Mouse (Mus musculus): ENCODE measurements around the gene Uck2. TPM values are rescaled to one million over a fixed set of nuclear protein-coding genes. Genes with fewer than 3 reads are reported as not detected.

Uck2 gene
- polyA plus RNA-seq, 1 experiment, result 17.5 TPM

DNA sequence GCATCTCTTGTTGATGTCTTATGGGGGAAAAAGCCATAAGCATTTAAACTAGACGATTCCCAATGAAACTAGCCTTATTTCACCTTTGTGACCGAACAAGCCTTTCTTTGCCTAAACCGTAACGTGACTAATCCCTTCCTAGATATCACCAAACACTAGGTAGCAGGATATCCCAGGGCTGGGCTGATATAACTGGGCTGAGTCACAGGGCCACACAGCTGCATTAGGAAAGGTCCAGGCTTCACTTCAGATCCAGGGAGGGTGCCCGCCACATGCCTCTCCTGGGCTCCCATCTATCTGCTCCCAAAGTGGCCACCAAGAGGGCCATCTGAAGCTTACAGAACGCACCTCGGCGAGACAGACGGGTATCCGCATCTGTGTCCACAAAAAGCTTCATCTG lies 50.8 kb downstream of the Uck2 start:
- TF ChIP-seq CTCF (conservative IDR thresholded peaks at IDR 0.05; ENCODE audit: insufficient read depth, insufficient read length, low read depth, low read length) (no peak), POLR2A (IDR thresholded peaks at IDR 0.05; ENCODE audit: low read depth, low read length) (no peak)
- Histone ChIP-seq H3K27me3 (replicated peaks; ENCODE audit: control insufficient read depth, insufficient read depth, low read length) (no peaks in the 10 kb centered on the region), H3K36me3 (ENCODE audit: control insufficient read depth, insufficient read depth, low read length) (no peaks in the 10 kb centered on the region), H3K27ac (ENCODE audit: insufficient read depth, low read depth, low read length) (no peak overlapping the region), H3K4me1 (ENCODE audit: control insufficient read depth, insufficient read depth, low read length) (no peaks in the 10 kb centered on the region), H3K4me3 (ENCODE audit: insufficient read depth, low read depth, low read length) (no peak overlapping the region)
- no peak for DNase-seq
- WGBS, result 95% methylated on average over 10 of the region's 10 CpGs

DNA sequence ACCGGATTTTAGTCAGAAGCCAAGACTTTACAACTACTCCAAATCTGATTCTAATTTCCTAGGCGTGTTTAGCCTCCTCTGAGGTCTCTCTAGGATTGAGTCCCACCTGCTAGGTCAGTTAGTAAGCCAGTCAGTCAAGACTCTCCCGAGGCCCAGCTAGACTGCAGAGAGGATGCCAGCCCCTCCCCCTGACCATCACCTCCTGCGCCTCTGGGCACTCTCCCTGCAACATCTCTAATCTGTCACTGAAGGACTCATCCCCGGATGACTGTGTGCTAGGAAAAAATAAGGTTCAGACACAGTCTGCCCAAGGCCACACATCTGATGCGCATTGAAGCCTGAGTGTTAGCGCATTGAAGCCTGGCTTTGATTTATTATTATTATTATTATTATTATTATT lies 52.2 kb downstream of the Uck2 start:
- H3K36me3 ChIP-seq (ENCODE audit: control insufficient read depth, insufficient read depth, low read length), result no peaks in the 10 kb centered on the region
- no peak overlapping the region for H3K4me3 ChIP-seq (ENCODE audit: insufficient read depth, low read depth, low read length)
- WGBS, result 84% methylated on average over 7 of the region's 7 CpGs
- H3K27me3 ChIP-seq (replicated peaks; ENCODE audit: control insufficient read depth, insufficient read depth, low read length), result no peaks in the 10 kb centered on the region
- DNase-seq, result no peak
- no peak for TF ChIP-seq POLR2A (IDR thresholded peaks at IDR 0.05; ENCODE audit: low read depth, low read length)
- no peak for TF ChIP-seq CTCF (conservative IDR thresholded peaks at IDR 0.05; ENCODE audit: insufficient read depth, insufficient read length, low read depth, low read length)
- no peak overlapping the region for H3K27ac ChIP-seq (ENCODE audit: insufficient read depth, low read depth, low read length)
- no peaks in the 10 kb centered on the region for H3K4me1 ChIP-seq (ENCODE audit: control insufficient read depth, insufficient read depth, low read length)

DNA sequence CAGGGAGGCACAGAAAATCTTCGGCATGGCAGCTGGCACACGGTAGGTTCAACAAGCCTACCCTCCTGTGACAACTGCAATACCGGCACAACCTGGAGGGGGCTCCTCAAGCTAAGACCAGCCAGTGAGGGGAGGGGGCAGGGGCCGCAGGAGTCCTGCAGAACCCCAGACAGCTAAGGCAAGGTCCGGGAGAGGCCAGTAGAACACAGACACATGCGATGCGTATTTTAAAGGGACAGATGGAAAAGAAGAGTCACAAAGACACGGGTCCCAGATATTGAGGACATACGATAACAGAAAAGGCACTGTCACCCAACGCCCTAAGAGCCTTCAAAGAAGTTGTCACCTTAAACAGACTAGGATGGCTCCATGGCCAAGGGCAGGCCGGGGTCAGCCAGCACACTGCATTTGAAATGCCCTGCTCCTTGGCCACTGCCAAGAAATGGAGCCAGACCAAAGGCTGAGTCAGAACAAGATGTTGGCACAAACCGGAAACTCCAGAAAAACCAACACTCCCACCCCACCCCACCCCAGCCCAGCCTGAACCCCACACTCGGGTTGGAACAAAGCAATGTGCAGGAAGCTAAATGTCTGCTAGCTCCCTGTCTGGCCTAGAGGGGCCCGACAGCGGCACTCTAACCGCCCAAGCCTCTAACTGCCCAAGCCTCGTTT lies 53.4 kb downstream of the Uck2 start:
- Histone ChIP-seq H3K27me3 (replicated peaks; ENCODE audit: control insufficient read depth, insufficient read depth, low read length) (no peaks in the 10 kb centered on the region), H3K36me3 (ENCODE audit: control insufficient read depth, insufficient read depth, low read length) (no peaks in the 10 kb centered on the region), H3K4me3 (ENCODE audit: insufficient read depth, low read depth, low read length) (no peak overlapping the region), H3K27ac (ENCODE audit: insufficient read depth, low read depth, low read length) (no peak overlapping the region), H3K4me1 (ENCODE audit: control insufficient read depth, insufficient read depth, low read length) (no peaks in the 10 kb centered on the region)
- TF ChIP-seq CTCF (conservative IDR thresholded peaks at IDR 0.05; ENCODE audit: insufficient read depth, insufficient read length, low read depth, low read length) (no peak), POLR2A (IDR thresholded peaks at IDR 0.05; ENCODE audit: low read depth, low read length) (no peak)
- 77% methylated on average over 17 of the region's 17 CpGs for WGBS
- DNase-seq, result no peak

DNA sequence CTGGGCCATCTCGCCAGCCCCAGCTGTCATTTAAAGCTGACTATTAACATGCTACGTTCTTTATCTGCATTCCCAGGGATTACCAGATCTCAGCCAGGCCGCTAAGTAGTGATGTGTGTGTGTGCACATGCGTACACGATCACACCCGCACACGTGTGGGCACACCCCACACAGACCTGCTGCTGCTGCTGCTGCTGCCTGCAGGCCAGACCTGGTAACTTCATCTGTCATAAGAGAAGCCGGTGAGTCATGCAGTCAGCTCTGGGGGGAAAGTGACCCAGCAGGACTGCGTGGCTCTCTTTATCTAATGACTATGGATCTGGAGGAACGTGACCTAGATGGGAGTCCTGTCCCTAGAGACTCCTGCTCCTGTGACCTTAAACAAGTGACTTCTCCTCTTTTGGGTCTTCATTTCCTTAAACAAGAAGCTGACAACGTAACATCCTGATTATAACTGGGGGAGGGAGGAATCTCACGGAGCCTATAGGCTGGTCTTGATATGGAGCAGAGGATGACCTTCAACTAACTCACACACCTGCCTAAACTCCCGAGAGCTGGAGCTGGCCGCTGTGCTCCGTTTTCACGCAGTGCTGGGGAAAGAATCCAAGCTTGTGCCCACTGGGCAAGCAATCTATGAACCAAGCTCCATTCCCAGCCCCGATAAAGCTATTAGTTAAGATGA lies 54.0 kb downstream of the Uck2 start:
- Histone ChIP-seq H3K27me3 (replicated peaks; ENCODE audit: control insufficient read depth, insufficient read depth, low read length) (no peaks in the 10 kb centered on the region), H3K4me1 (ENCODE audit: control insufficient read depth, insufficient read depth, low read length) (no peaks in the 10 kb centered on the region), H3K27ac (ENCODE audit: insufficient read depth, low read depth, low read length) (no peak overlapping the region), H3K4me3 (ENCODE audit: insufficient read depth, low read depth, low read length) (no peak overlapping the region), H3K36me3 (ENCODE audit: control insufficient read depth, insufficient read depth, low read length) (no peaks in the 10 kb centered on the region)
- DNase-seq, result no peak
- WGBS, result 83% methylated on average over 17 of the region's 17 CpGs
- TF ChIP-seq POLR2A (IDR thresholded peaks at IDR 0.05; ENCODE audit: low read depth, low read length), result no peak
- TF ChIP-seq CTCF (conservative IDR thresholded peaks at IDR 0.05; ENCODE audit: insufficient read depth, insufficient read length, low read depth, low read length), result no peak

DNA sequence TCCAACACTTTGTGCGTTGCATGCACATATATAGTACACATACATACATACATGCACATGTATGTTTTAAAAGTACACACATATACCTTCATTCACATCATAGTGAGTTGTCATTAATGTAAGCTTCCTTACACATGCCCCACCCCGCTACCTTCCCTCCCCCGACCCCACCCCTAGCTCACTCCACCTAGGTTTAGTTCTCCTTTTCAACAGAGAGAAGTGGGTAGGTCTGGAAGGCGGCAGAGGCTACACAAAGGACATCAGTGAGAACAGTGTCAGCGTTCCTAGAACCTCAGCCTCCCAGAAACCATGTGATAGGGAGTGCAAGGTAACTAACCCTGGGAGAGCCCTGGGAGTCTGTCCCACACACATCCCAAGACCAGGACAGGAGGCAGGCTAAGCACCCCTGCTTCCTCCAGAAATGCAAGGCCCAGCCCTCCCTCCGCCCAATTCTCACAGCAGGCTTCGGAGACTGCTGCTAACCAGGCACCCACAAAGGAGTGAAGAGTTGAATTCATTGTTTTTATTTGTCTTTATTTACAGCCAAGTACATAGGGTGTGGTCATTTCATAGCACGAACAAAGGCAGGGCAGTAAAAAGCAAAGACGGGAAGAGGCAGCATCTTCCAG lies 62.6 kb downstream of the Uck2 start:
- TF ChIP-seq POLR2A (IDR thresholded peaks at IDR 0.05; ENCODE audit: low read depth, low read length), result no peak
- Histone ChIP-seq H3K27me3 (replicated peaks; ENCODE audit: control insufficient read depth, insufficient read depth, low read length) (no peaks in the 10 kb centered on the region), H3K4me3 (ENCODE audit: insufficient read depth, low read depth, low read length) (no peak overlapping the region), H3K27ac (ENCODE audit: insufficient read depth, low read depth, low read length) (no peak overlapping the region), H3K4me1 (ENCODE audit: control insufficient read depth, insufficient read depth, low read length) (no peaks in the 10 kb centered on the region), H3K36me3 (ENCODE audit: control insufficient read depth, insufficient read depth, low read length) (no peaks in the 10 kb centered on the region)
- DNase-seq, result no peak
- WGBS, result 82% methylated on average over 9 of the region's 9 CpGs

DNA sequence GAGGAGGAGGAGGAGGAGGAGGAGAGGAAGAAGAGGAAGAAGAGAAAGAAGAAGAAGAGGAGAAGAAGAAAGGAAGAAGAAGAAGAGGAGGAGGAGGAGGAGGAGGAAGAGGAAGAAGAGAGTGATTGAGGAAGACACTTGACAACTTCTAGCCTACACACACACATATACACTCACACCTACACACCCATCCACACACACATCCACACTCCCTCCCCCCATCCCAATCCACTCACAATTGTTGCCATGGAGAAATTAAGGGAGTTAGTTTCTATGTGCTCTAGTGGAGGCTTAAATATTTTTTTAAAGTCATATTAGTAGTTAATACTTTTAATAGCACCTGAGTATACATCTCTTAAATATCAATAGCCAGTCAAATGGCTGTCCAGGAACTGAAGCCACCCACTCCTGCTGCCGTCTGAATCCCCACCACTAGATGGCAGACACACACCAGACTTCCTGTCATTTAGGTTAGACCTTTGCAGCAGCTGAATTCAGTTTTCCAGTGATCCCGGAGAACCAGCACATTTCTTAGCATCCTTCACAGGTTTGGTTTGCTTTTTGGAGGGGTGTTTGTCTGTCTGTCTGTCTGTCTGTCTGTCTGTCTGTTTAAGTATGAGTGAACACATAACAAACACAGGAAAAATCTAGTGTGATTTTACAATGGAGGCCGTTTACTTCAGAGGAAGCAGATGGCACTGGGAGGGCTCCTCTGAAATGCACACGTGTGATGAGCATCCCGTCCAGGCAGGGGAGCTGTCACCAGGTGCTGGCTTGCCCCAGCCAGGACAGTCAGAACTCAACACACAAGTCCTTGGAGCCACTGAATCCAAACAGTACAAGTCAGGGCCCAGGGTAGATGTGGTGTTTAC lies 64.6 kb downstream of the Uck2 start:
- TF ChIP-seq CTCF (conservative IDR thresholded peaks at IDR 0.05; ENCODE audit: insufficient read depth, insufficient read length, low read depth, low read length) (peak; percentile 97), POLR2A (IDR thresholded peaks at IDR 0.05; ENCODE audit: low read depth, low read length) (no peak)
- Histone ChIP-seq H3K4me3 (ENCODE audit: insufficient read depth, low read depth, low read length) (no peak overlapping the region), H3K27me3 (replicated peaks; ENCODE audit: control insufficient read depth, insufficient read depth, low read length) (no peaks in the 10 kb centered on the region), H3K4me1 (ENCODE audit: control insufficient read depth, insufficient read depth, low read length) (no peaks in the 10 kb centered on the region), H3K27ac (ENCODE audit: insufficient read depth, low read depth, low read length) (no peak overlapping the region), H3K36me3 (ENCODE audit: control insufficient read depth, insufficient read depth, low read length) (no peaks in the 10 kb centered on the region)
- 5% methylated on average over 5 of the region's 5 CpGs for WGBS
- peak; percentile 85 for DNase-seq

Measured in kidney, adult 2 months (tissue).